Mouse (Mus musculus): ENCODE results near the gene Kcnq1.

GRCm38 (mm10) chr7:143057667-143058220 lies 48.4 kb upstream of the Kcnq1 start:
- TF ChIP-seq CTCF (IDR thresholded peaks at IDR 0.05; ENCODE audit: extremely low read depth, insufficient read length, insufficient replicate concordance, low read depth, low read length): no peak
- TF ChIP-seq POLR2A (IDR thresholded peaks at IDR 0.05; ENCODE audit: low read depth, low read length): no peak
